Comparison of ENCODE assay signal across 12 mouse cellular contexts in the genomic region with DNA sequence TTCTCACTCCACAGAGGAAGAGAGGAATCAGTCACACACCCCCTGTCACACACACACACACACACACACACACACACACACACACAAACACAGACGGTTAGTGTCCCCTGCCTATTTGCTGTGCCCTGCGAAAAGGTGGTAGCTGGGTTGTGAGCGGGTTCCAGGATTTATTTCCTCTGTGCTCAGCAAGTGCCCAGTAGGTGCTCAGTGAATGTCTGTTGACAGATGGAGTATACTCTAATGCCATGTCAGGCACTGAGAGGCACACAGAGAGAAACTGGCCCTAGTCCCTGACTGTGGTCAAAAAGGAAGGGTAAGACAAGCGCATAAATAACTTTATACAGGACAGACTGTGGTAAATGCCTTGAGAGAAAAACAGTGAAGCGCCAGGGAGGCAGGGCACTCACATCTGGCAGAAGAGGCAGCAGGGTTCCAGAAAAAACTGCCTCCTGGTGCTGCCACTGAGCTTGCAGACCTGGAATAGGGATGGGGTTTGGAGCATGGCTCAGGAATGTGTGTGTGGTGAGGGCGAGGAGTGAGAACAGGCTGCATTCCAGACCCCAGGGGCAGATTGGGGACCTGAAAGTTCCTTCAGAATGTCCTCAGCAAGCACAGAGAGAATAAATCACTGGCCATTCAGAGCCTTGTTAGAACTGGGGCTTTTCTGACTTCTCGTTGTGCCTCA. TPM values are rescaled to one million over a fixed set of nuclear protein-coding genes. Genes with fewer than 3 reads are reported as not detected.
A peak's percentile ranks its signal among the peaks of the same experiment; 100 is the strongest.
DNase-seq lines count a peak whose midpoint lies in the region; ATAC-seq and TF ChIP-seq lines count a peak whose summit lies in the region.
"Had no signal": no experiment of that assay in that cellular context is flagged by ENCODE, and none has a peak within 500 bp of the region (broad histone marks: within the 10 kb centered on the region; RNA-seq: fewer than 3 reads in every experiment).

No protein-coding gene starts in this region.

- H3K9ac ChIP-seq in heart, embryonic 12.5 days = no peak overlapping the region
- no peak overlapping the region for H3K9ac ChIP-seq in heart, adult 2 months (ENCODE audit: low read depth, low read length)
- no peak overlapping the region for H3K9ac ChIP-seq in neural tube, embryonic 15.5 days (replicated peaks)
- H3K9ac ChIP-seq: embryonic facial prominence, embryonic 12.5 days; lung, embryonic 15.5 days had no signal

- H3K36me3 ChIP-seq in heart, embryonic 12.5 days = no peaks in the 10 kb centered on the region
- no peaks in the 10 kb centered on the region for H3K36me3 ChIP-seq in heart, adult 2 months (ENCODE audit: control insufficient read depth, insufficient read depth, low read length)
- no peaks in the 10 kb centered on the region for H3K36me3 ChIP-seq in neural tube, embryonic 15.5 days
- H3K36me3 ChIP-seq: embryonic facial prominence, embryonic 12.5 days; lung, embryonic 15.5 days had no signal

- no peak for TF ChIP-seq EP300 in heart, adult 2 months (IDR thresholded peaks at IDR 0.05; ENCODE audit: insufficient read depth, low read depth, low read length)

- no peaks in the 10 kb centered on the region for H3K9me3 ChIP-seq in heart, embryonic 12.5 days (replicated peaks)
- H3K9me3 ChIP-seq in neural tube, embryonic 15.5 days (replicated peaks) = no peaks in the 10 kb centered on the region
- H3K9me3 ChIP-seq: embryonic facial prominence, embryonic 12.5 days; lung, embryonic 15.5 days; megakaryocyte, embryonic 14.5 days had no signal

- TF ChIP-seq POLR2A in heart, adult 2 months (IDR thresholded peaks at IDR 0.05; ENCODE audit: insufficient read depth, low read depth, low read length) = no peak

- ATAC-seq in heart, embryonic 12.5 days (ENCODE audit: insufficient number of reproducible peaks, low FRiP score) = no peak
- no peak for ATAC-seq in neural tube, embryonic 15.5 days (ENCODE audit: low FRiP score)

- H3K27ac ChIP-seq in heart, embryonic 12.5 days (ENCODE audit: poor library complexity, severe bottlenecking) = peak overlapping the region; percentile 70
- H3K27ac ChIP-seq in heart, adult 2 months = no peak overlapping the region
- H3K27ac ChIP-seq in neural tube, embryonic 15.5 days (replicated peaks) = no peak overlapping the region
- H3K27ac ChIP-seq: embryonic facial prominence, embryonic 12.5 days; gastrocnemius, adult 2 months; lung, embryonic 15.5 days had no signal

- peaks cover 17% of the 10 kb centered on the region for H3K27me3 ChIP-seq in heart, embryonic 12.5 days (replicated peaks)
- H3K27me3 ChIP-seq in heart, adult 2 months (ENCODE audit: control insufficient read depth, insufficient read depth, low read length) = no peaks in the 10 kb centered on the region
- peaks cover 25% of the 10 kb centered on the region; the same call in 1 of the 2 replicates for H3K27me3 ChIP-seq in neural tube, embryonic 15.5 days (replicated peaks)

- H3K4me1 ChIP-seq in heart, embryonic 12.5 days (replicated peaks) = peaks cover 32% of the 10 kb centered on the region
- no peaks in the 10 kb centered on the region for H3K4me1 ChIP-seq in heart, adult 2 months (ENCODE audit: control insufficient read depth, insufficient read depth, low read length)
- no peaks in the 10 kb centered on the region for H3K4me1 ChIP-seq in neural tube, embryonic 15.5 days
- H3K4me1 ChIP-seq: embryonic facial prominence, embryonic 12.5 days; lung, embryonic 15.5 days had no signal

- TF ChIP-seq CTCF in heart, adult 2 months (IDR thresholded peaks at IDR 0.05) = no peak

- no peaks in the 10 kb centered on the region for H3K79me2 ChIP-seq in heart, adult 2 months (replicated peaks; ENCODE audit: control insufficient read depth, insufficient read depth, low read length)

- intact Hi-C loops in heart, adult 2 months (cut with DNase I) = no loop called here

- H3K4me2 ChIP-seq in heart, embryonic 12.5 days = no peak overlapping the region
- no peak overlapping the region for H3K4me2 ChIP-seq in neural tube, embryonic 15.5 days
- H3K4me2 ChIP-seq: embryonic facial prominence, embryonic 12.5 days; lung, embryonic 15.5 days had no signal

- no peak overlapping the region for H3K4me3 ChIP-seq in heart, embryonic 12.5 days
- no peak overlapping the region for H3K4me3 ChIP-seq in heart, adult 2 months
- H3K4me3 ChIP-seq in neural tube, embryonic 15.5 days (replicated peaks) = no peak overlapping the region
- H3K4me3 ChIP-seq: embryonic facial prominence, embryonic 12.5 days; gastrocnemius, adult 2 months; lung, embryonic 15.5 days; megakaryocyte, embryonic 14.5 days had no signal

- 57% methylated on average over 7 of the region's 7 CpGs for WGBS in heart, embryonic 12.5 days
- WGBS in heart, adult 2 months = 75% methylated on average over 7 of the region's 7 CpGs
- WGBS in neural tube, embryonic 15.5 days = 58% methylated on average over 7 of the region's 7 CpGs

- DNase-seq in heart, adult 2 months = no peak
- peak; percentile 15 for DNase-seq in neural tube, embryonic 10.5 days (ENCODE audit: extremely low spot score, low spot score)
- DNase-seq in cerebellum, postnatal 25 days = peak; percentile 59 to 73
- DNase-seq in mesoderm, embryonic 11.5 days (ENCODE audit: low read depth, low spot score) = peak; percentile 58
- DNase-seq in right cerebral cortex, postnatal 4 days = no peak
- DNase-seq in urinary bladder, postnatal 36 days (ENCODE audit: low spot score in 2 of 2) = no peak
- DNase-seq: gastrocnemius, adult 2 months had no signal

RNA-seq across cellular contexts. Expression of a gene that starts 52.8 kb away (rescaled TPM):
- polyA plus RNA-seq in heart, embryonic 12.5 days (2016; fragmentation: Nextera tagmentation; extraction: Ambion mirVana) = 23.6 and 25.5 TPM in 2 replicates
- 1 to 10 TPM; 3.6 to 4.2 TPM for total RNA-seq in heart, adult 2 months (2021)
- 1.4 and 2.7 TPM in 2 replicates for polyA plus RNA-seq in heart, adult 2 months (2012; rRNA removed)
- polyA plus RNA-seq in neural tube, embryonic 15.5 days (2015; fragmentation: Nextera tagmentation; extraction: Ambion mirVana) = 4.7 and 5.9 TPM in 2 replicates

Comparison
In these comparisons a context has a peak if more than half of its experiments do, and no peak if none do; other contexts are left out.
1. DNase-seq: peak in neural tube, embryonic 10.5 days (single experiment), cerebellum, postnatal 25 days (2 of 2) and mesoderm, embryonic 11.5 days (single experiment); none in heart, adult 2 months (0 of 2), right cerebral cortex, postnatal 4 days (single experiment) and urinary bladder, postnatal 36 days (0 of 2).